Mouse (Mus musculus) large intestine, adult 2 months (tissue): ENCODE measurements around the gene Hspbp1. TPM values are rescaled to one million over a fixed set of nuclear protein-coding genes. Genes with fewer than 3 reads are reported as not detected.

Experiments
- DNase-seq: peaks from one replicate; pipeline ENCODE4 v3.0.0-alpha.2; 2012; ENCODE audit warnings: low read depth, low spot score
- WGBS: fragments of 180-500 bp; shearing (Covaris S2); methylation state at CpG from one replicate; pipeline ENCODE4 v1.1.7; 2018; 5-methylcytosine and 5-hydroxymethylcytosine counted together
- polyA plus RNA-seq: library from polyadenylated mRNA; depleted of rRNA; stranded (reverse); fragments of >200 nt; gene quantifications from 2 replicates; pipeline ENCODE4 v1.2.3, GENCODE M21; 2012

Hspbp1 gene
- polyA plus RNA-seq, 1 experiment = 32.7 TPM

GRCm38 (mm10) chr7:4646806-4647205 lies 38.1 kb downstream of the Hspbp1 start:
- 74% methylated on average over 3 of the region's 3 CpGs for WGBS
- DNase-seq = no peak

- 91% methylated on average over 6 of the region's 6 CpGs for WGBS
- DNase-seq = no peak
Measured at GRCm38 (mm10) chr7:4643225-4643624, 41.6 kb downstream of the Hspbp1 start.

GRCm38 (mm10) chr7:4641956-4642355 lies 42.9 kb downstream of the Hspbp1 start:
- 70% methylated on average over 7 of the region's 7 CpGs for WGBS

GRCm38 (mm10) chr7:4641155-4641554 lies 43.7 kb downstream of the Hspbp1 start:
- DNase-seq = no peak
- WGBS = 84% methylated on average over 11 of the region's 11 CpGs

More at GRCm38 (mm10) chr7:4641956-4642355, 42.9 kb downstream of the Hspbp1 start:
- DNase-seq = no peak

- 69% methylated on average over 4 of the region's 4 CpGs for whole genome bisulfite sequencing
- DNase-seq = no peak
Measured at GRCm38 (mm10) chr7:4636179-4636578, 48.7 kb downstream of the Hspbp1 start.

GRCm38 (mm10) chr7:4631031-4631430 lies 53.8 kb downstream of the Hspbp1 start, which contains the start of gene Tmem86b:
TSS of gene Tmem86b (minus strand) at chr7:4631422.
- WGBS = 39% methylated on average over 4 of the region's 4 CpGs
- no peak for DNase-seq

- WGBS = 39% methylated on average over 1 of the region's 1 CpGs
- DNase-seq = no peak
Measured at GRCm38 (mm10) chr7:4630198-4630597, 54.7 kb downstream of the Hspbp1 start.

GRCm38 (mm10) chr7:4629586-4629985 lies 55.3 kb downstream of the Hspbp1 start:
- no peak for DNase-seq
- 80% methylated on average over 5 of the region's 5 CpGs for WGBS

GRCm38 (mm10) chr7:4625928-4626327 lies 58.9 kb downstream of the Hspbp1 start:
- 79% methylated on average over 2 of the region's 2 CpGs for WGBS
- DNase-seq = no peak

- no peak for DNase-seq
- 48% methylated on average over 1 of the region's 1 CpGs for WGBS
Measured at GRCm38 (mm10) chr7:4624343-4624742, 60.5 kb downstream of the Hspbp1 start.

GRCm38 (mm10) chr7:4623544-4624189 lies 61.2 kb downstream of the Hspbp1 start:
- no peak for DNase-seq
- WGBS = 16% methylated on average over 4 of the region's 4 CpGs

- WGBS = 7% methylated on average over 1 of the region's 1 CpGs
- DNase-seq = no peak
Measured at GRCm38 (mm10) chr7:4619979-4620378, 64.9 kb downstream of the Hspbp1 start.

- WGBS = 65% methylated on average over 14 of the region's 14 CpGs
- no peak for DNase-seq
Measured at GRCm38 (mm10) chr7:4613740-4614403, 71.0 kb downstream of the Hspbp1 start.

GRCm38 (mm10) chr7:4612956-4613355 lies 71.9 kb downstream of the Hspbp1 start:
- WGBS = 66% methylated on average over 1 of the region's 1 CpGs
- no peak for DNase-seq

- no peak for DNase-seq
- WGBS = 51% methylated on average over 8 of the region's 8 CpGs
Measured at GRCm38 (mm10) chr7:4612386-4612785, 72.5 kb downstream of the Hspbp1 start.

GRCm38 (mm10) chr7:4611921-4612341 lies 72.9 kb downstream of the Hspbp1 start:
- WGBS = 76% methylated on average over 12 of the region's 12 CpGs
- no peak for DNase-seq

- WGBS = 83% methylated on average over 12 of the region's 12 CpGs
- DNase-seq = no peak
Measured at GRCm38 (mm10) chr7:4611511-4611910, 73.4 kb downstream of the Hspbp1 start.
